Mouse (Mus musculus) adrenal gland, adult 2 months (tissue): ENCODE results near the gene Bnip1. TPM values are rescaled to one million over a fixed set of nuclear protein-coding genes. Genes with fewer than 3 reads are reported as not detected.

ENCODE experiments used
- DNase-seq: peaks from one replicate; pipeline ENCODE4 v3.0.0; 2021
- long read RNA-seq: library from polyadenylated mRNA; stranded (forward); transcript quantifications from one replicate; pipeline ENCODE4 v2.0.0, GENCODE M21; 2021
- polyA plus RNA-seq: library from polyadenylated mRNA; depleted of rRNA; stranded (reverse); fragments of >200 nt; gene quantifications from 2 replicates; pipeline ENCODE4 v1.2.3, GENCODE M21; 2012; rRNA removed
- total RNA-seq, 2 experiments: library from RNA; stranded (reverse); gene quantifications; 2 replicates each; pipeline ENCODE4 v1.2.3; 2021

The Bnip1 gene
- 10 to 100 TPM; 22.1 to 22.3 TPM for total RNA-seq
- polyA plus RNA-seq, result 10.1 and 12.9 TPM in 2 replicates
- long read RNA-seq, transcript Bnip1-201 (6 exons, 1,098 nt), result major isoform, 13 of 21 reads
- long read RNA-seq, partial matches to known transcripts, result 0 of 21 reads
- long read RNA-seq, other reads (novel, unspliced or antisense), result 3 of 21 reads

DNA sequence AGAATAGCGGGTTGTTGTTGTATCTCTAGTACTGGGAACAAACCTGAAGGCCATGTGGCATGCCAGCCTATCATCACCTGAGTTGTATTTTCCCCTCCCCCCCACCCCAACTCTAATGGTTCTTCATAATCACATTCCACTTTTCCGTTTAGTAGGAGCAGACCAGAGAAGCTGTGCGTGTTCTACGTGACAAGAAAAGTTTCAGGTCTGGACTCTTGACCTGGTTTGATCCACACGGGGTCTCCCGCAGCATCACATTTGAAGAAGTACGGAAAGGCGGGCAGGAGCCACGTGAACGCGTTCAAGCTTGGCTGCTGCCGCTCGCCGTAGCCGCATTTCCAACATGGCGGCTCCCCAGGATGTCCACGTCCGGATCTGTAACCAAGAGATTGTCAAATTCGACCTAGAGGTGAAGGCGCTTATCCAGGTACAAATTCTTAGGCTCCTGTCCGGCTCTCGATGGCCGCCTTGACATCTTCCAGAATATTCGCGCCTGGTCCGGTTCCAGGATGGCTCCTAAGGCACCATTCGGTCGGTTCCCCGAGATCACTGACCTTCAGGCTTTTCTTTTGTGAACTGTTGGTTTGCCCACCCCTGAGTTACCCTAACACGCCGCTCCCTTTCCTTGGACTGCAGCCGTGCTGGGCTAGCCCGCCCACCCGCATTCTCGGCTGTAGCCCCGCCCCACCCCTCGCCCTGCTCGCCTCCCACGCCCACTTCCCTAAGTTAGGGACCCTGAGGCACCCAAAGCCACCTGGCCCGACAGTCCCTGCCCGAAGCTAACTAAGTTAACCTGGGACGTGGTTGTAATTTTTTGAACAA is at the start of gene Bnip1:
Gene Bnip1 (plus strand): TSS at position 317 of the 822 bp plus-strand sequence.
- DNase-seq, result peak; percentile 86

DNA sequence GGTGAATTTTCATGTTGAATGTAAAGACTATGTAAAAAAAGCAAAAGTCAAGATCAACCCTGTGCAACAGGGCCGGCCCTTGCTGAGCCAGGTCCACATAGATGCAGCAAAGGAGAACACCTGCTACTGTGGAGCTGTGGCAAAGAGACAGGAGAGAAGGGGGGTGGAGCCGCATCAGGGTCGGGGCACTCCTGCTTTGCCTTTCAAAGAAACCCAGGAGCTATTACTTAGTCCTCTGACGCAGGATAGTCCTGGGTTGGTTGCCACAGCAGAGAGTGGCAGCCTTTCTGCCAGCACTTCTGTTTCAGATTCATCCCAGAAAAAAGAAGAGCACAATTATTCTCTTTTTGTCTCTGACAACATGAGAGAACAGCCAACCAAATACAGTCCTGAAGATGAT is 38.3 kb upstream of the Bnip1 start:
- no peak for DNase-seq

DNA sequence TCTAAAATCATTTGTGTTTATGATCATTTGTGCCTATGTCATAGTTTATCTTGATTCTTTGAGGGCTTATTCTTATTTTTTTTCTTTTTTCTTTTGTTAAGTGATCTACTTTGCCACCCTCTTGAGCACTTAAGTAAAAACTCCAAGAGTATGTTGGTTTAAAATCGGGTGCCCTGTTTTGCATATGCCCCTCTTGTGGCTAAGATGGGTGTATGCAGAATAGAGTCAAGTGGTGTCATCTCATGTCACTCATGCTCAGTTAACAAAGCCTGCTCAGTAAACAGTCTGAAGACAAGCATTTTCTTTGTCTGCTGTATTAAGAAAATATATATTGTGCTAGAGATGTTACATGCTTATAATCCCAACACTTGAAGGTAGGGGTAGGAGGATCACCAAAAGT is 37.6 kb upstream of the Bnip1 start:
- DNase-seq, result no peak

DNA sequence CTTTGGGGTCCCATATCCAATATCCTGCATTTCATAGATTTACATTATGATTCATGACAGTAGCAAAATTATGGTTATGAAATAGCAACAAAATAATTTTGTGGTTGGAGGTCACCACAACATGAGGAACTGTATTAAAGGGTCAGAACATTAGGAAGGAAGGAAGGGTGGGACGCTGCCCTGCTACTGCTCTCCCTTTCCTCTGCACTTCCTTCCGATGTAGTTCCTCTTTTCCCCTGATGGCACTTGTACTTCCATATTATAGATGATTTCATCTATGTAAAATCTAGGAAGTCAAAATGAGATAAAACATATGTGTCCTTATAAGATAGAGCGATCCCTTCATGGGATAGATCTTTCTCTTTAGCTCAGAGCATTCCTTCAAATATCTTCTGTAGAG is 30.9 kb upstream of the Bnip1 start:
- DNase-seq, result no peak

DNA sequence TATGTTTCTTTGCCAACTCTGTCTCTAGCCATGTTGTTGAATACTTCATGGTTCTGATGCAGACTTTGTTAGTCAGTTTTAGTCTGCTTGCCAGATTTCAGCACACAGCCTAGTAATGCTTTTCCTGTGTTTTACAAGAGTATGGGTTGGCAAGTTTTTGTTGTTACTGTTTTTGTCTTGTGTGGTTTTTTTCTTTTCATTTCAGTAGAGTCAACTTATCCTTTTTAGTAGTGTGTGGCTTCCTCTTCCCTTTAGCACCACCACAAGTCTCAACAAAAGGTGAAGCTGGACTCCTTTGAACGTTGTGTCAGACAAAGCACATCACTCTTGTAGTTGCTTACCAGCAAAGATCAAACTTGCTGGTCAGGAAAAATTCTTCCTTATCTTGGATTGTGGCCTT is 28.6 kb upstream of the Bnip1 start:
- no peak for DNase-seq

DNA sequence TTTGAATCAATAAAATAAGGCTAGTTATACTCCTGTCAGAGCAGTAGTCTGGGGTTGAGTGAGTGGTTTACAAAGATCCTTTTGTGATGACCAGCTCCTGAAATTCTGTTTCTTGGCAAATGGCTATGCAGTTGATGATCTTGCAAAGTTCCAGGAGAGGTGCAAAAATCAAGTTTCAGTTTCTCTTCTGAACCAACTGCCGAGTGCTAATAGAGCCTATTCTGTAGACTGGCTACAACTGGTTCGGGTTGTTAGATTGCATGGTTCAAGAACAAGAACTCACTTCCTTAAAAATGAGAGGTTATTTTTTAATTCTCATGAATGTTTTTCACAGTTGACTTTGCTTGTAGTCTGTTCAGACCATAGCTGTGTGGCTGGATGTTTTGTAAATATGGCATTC is 27.4 kb upstream of the Bnip1 start:
- no peak for DNase-seq

DNA sequence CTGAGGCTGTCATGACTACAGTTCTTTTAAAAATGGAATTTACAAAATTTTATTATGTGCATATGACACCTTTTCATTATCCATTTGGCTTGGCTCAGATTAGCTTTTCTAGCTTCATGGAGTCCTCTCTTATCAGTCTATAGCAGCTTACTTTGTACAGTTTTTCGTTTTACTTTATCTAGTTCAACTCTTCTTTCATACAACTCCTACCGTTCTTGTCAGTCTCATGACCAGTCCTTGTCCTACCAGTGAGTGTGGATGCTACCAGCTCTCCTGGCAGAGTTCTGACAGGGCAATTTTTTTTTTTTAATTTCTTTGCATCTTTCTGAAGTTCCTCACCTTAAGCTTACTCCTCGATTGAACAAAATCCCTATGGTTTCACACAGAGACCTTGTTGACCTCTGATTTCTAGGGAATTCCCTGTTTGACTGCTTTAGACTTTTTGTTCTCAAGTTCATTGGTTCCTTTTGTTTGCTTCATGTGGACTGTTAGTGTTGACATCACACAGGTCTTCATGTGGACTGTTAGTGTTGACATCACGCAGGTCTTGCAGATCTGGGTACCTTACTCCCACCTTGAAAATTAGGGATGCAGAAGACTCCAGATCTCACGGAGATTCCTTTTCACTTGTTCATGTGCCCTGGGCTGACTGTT is 13.6 kb upstream of the Bnip1 start:
- no peak for DNase-seq

DNA sequence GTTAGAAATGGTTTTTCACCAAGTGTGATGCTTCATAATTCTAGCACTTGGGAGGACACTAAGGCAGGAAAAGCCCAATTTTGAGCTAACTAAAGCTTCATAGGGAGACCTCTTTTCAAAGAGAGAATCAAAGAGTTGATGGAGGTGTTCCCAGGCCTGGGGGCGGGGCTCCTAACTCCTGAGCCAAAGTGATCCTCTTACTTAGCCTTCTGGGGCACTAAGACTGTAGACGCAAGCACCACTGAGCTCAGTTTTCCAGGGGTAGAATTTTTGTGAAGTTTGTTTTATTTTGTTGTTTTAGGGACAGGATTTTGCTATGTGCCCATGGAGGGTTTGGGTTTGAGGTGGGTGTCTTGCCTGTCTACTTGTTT is 13.1 kb upstream of the Bnip1 start:
- no peak for DNase-seq

DNA sequence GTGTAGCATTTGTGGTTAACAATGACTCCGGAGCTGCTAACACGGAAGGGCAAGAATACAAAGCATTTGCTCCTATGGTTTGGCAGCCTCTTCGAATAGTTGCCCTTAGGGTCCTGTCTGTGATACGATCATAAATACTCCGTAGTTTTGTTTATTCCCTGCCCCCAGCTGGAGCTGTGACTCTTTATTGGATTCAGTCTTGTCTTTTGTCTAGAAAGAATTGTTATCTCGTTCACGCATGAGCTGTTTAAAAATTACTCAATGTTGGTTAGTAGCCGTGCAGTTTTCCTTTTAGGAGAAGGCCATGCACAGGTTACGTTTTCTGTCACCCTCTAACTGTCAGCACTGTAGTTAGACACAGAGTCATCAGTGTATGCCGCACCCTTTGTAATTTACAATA is 4.7 kb upstream of the Bnip1 start:
- DNase-seq, result no peak

DNA sequence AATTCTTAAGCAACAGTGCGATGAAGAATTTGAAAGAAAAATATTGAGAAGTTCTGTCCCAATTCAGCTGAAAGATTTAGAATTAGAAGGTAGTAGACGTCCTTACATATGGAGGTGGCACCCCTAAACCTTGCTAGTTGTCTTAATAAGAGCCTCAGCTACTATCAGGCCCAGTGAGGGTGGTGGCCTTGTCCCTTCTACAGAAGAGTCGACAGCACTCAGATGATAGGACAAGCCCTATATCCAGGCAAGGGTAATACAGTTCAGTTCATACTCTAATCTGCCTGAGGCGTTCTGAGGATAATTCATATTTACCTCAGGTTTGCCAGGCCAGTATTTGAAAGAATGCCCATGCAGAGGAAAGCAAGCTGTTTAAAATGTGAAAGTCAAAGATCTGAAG is 2.9 kb upstream of the Bnip1 start:
- no peak for DNase-seq

DNA sequence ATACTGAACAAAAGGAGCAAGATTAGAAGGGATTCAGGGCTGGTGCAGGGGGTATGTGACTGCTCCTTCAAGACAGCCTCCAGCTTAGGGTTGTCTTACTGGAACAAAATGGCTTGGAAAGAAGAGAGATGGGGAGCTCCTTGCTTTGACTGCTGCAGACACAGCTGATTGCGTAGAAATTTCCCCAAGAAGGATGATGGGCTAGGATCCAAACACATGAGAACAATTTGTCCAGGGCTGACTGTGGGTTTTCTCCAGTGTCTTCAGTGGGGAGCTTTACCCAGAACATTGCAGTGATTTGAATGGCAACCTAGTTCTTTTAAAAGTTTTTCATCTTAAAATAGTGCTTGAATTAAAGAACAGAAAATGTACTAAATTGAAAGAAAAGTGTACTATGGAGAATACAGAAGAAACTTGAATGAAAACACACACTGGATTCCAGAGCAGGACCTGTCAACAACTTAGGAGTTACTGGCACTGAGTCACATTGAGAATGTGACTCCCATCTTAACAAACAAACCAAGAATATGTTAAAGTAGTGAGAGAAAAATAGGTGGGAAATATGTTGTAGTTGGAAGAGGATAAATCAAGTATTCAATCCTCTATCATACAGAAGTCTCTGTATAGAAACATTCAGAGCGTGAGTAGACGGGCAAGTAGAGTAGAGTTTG is 2.3 kb upstream of the Bnip1 start:
- no peak for DNase-seq

DNA sequence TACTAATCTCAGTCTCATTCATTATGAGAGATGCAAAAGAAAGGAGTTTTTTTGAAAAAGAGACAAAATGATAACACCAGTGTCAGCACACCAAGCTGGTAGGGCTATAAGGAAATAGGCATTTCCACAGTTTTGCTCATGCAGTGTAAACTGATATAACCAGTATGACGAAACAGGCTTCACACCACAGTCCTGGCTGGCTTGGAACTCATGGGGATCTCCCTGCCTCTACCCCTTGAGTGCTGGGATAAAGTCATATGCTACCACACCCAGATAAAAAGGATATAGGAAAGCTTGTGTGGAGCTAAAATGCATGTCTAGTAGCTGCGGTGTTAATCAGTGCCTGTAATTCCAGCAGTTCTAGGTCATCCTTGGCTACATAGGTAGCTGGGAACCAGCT is 1.4 kb upstream of the Bnip1 start:
- DNase-seq, result no peak

DNA sequence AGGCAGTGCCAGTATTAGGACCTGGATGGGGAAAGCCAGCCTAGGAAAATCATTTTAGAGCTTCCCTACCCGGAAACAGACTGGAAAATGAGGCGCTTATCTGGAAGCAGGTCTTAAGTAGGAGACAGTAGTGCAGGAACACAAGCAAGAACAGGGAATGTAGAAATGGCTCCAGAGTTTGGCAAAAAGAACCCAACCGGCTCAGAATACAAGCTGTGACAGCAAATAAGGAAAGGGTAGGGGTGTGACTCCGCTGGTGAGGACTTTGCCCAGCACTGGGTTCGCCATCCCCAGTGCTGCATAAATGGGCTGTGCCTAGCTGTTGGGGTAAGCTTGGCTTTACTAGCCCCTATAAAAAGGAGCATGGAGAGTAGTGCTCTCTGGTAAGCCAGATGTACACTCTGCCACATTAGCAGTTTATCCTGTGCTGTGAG is 761 bp downstream of the Bnip1 start:
- no peak for DNase-seq

DNA sequence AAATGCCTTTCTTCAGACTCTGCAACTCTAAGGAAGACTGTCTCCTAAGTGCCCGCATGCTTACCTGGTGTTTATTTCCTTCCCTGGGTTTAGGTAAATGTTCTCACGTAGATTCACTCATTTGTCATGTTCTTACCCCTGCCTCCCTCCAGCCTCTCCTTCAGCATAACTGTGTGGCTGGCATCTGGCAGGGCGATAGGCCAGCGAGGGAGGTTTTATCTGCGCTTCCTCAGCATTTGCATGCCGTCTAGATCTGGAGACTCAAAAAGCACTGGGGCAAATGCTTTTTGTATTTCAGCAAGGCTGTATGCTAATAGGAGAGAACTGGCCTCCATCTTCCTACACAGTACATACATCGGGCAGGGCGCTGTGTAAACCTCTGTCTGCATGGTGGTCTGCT is 3.7 kb downstream of the Bnip1 start:
- no peak for DNase-seq

DNA sequence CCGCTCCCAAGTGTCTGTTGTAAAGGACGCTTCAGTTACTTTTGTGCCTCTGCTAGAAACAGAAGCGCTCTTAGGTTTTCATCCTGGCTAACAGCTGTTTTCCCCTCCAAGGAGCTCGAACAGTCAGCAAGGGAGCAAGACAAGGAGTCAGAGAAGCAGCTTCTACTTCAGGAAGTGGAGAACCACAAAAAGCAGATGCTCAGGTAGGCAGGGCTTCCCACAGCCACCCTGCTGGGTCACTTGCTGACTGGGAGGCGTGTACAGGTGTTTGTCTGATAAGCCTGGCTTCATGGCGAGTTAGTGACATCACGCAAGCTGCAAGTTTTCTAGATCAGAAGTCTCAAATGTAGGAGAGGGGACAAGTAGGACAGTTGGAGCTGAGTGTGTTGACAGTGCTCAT is 5.7 kb downstream of the Bnip1 start:
- no peak for DNase-seq

DNA sequence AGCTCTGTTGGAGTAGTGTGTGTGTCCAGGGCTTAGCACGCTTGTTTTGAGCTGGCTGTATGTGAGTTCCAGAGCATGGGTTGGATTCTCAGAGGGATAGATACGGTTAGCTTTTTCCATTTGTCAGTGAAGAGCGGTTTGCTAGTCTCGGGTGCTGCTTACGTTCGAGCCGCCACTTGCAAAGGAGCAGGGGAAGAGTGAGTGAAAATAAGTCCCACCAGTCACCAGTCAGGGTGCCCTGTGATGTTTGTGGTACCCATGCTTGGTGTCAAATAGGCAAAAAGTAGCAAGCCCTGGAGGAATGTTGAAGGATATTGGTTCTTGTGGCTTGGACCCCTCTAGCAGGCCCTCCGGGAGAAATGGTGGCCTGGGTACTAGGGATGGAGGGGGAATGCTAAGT is 8.1 kb downstream of the Bnip1 start:
- DNase-seq, result no peak

DNA sequence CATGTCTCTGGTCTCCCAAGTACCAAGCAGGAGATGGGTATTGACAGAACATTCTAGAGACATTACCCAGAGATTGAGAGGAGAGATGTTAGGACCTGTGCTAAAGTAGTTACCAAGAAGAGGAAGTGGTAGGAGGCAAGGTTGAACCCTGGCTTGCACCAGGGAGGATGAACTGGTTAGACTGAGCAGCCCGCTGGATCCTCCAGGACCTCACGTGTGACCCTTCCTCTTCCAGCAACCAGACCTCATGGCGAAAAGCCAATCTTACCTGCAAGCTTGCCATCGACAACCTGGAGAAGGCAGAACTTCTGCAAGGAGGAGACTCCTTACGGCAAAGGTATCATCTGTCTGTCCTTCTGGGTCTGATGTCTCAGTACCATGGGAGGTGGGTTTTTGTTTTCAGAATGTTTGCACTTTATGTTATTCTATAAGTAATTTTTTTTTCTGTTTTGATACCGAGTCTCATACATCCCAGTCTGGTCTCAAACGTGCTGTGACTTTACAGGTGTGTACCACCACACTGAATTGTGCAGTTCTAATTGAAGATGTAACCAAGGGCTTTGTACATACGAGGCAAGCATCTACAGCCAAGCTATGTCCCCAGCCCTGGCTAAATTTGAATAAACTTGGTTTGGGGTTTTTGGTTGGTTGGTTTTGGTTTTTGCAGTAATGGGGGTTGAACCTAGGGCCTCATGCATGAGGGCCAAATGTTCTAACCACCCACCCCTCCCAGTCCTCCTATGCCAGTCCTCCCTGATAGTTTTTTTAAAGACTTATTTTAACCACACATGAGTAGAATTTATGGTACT is 8.8 kb downstream of the Bnip1 start:
- no peak for DNase-seq

DNA sequence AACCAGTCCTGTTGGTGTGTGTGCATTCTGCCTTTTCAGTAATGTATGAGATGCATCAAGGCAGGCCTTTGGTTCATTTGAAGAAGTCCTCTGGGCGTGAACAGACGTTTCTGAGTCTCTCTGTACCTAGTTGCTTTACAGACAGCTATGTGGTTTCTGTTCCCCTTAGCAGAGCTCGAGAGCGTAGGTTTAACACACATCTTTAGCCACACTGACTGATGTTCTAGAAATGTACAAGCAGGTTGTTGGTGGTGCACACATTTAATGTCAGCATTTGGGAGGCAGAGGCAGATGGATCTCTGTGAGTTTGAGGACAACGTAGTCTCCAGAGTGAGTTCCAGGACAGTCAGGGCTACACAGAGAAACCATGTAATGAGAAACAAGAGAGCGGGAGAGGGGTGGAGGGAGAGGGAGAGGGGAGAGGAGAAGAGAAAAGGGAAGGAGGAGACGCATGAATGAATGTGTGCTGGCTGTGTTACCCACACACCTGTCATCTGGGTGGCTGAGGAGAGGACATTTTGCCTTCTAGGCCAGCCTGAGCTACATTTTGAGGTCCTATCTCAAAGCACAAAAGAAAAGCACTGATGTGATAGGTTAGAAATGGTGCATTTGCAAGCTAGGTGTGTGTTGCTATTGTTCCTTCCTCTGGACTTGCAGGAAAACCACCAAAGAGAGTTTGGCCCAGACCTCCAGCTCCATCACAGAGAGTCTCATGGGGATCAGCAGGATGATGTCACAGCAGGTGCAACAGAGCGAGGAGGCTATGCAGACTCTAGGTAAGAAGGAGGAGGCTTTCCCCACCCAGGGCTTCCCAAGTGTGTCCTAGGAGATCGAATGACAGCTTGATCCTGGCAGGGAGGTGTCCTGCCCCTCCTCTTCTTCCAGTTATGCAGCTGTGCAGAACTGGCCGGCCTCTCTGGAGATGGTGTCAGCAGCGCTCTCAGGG is 9.7 kb downstream of the Bnip1 start:
- no peak for DNase-seq

DNA sequence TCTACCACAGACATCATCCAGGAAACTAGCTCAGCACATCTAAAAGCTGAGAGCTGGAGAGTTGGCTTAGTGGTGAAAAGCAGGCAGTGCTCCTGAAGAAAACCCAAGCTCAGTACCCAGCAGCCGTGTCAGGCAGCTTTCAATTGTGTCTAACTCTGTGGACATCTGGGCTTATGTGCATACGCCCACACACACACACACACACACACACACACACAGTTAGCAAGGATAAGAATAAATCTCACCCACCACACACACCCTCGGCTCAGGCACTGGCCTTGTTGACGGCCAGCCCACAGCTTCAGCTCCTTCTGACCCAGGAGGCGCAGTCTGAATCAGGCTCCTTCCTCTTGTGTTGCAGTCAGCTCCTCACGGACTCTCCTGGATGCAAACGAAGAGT is 10.7 kb downstream of the Bnip1 start:
- DNase-seq, result no peak

DNA sequence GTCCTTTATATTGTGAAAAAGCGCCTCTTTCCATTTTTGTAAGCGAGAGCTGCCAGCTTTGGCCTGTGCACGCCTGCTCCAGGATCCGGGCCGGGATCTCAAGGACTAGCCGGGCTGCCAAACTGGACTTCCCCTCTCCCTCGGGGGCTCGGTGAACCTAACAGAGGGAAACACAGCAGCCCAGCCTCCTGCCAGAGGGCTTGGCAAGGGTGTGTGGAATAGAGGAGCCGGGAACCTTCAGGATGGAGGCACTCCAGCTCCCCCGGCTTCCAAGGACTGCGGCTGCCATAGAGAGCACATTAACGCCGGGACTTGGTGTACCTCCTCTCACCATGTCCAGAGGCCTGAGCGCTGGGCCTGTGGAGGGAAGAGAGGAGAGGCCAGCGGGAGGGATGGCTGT is 11.2 kb downstream of the Bnip1 start:
- DNase-seq, result no peak
